Mouse (Mus musculus) neural tube, embryonic 11.5 days (tissue): Measurements from ENCODE around the gene Jagn1. TPM values are rescaled to one million over a fixed set of nuclear protein-coding genes. Genes with fewer than 3 reads are reported as not detected.

Experiments used
- ATAC-seq: fragments of 200-750 bp; cut with Nextera tagmentation; 2 replicates; pipeline ENCODE4 v1.8.0; 2017; ENCODE audit warnings: moderate number of reproducible peaks, mild to moderate bottlenecking, moderate TSS enrichment, moderate library complexity; ENCODE audit not compliant: insufficient read depth, low FRiP score, low TSS enrichment
- DNase-seq: peaks from one replicate; pipeline ENCODE4 v3.0.0-alpha.2; 2015; ENCODE audit warnings: low spot score
- H3K27ac ChIP-seq: fragments of 300-500 bp; sonication (generic); 2 replicates; pipeline ENCODE4 v1.5.1; 2014; ENCODE audit warnings: low read depth, mild to moderate bottlenecking, low read length
- H3K27me3 ChIP-seq: fragments of 300-500 bp; sonication (generic); 2 replicates; pipeline ENCODE4 v1.6.1; 2014; ENCODE audit warnings: mild to moderate bottlenecking, low read length, mixed read lengths; ENCODE audit not compliant: control insufficient read depth, insufficient read depth
- H3K36me3 ChIP-seq: fragments of 300-500 bp; sonication (generic); 2 replicates; pipeline ENCODE4 v1.6.1; 2014; ENCODE audit warnings: mild to moderate bottlenecking, low read length, moderate library complexity, mixed read lengths; ENCODE audit not compliant: control insufficient read depth, insufficient read depth
- H3K4me1 ChIP-seq: fragments of 300-500 bp; sonication (generic); 2 replicates; pipeline ENCODE4 v1.6.1; 2014; ENCODE audit warnings: low read length, mixed read lengths; ENCODE audit not compliant: control insufficient read depth, insufficient read depth
- H3K4me2 ChIP-seq: fragments of 300-500 bp; sonication (generic); 2 replicates; pipeline ENCODE4 v1.6.1; 2014; ENCODE audit warnings: low read depth, mild to moderate bottlenecking, moderate library complexity
- H3K4me3 ChIP-seq: fragments of 300-500 bp; sonication (generic); 2 replicates; pipeline ENCODE4 v1.5.1; 2014; ENCODE audit warnings: low read depth, low read length
- H3K9ac ChIP-seq: fragments of 300-500 bp; sonication (generic); 2 replicates; pipeline ENCODE4 v1.6.1; 2014; ENCODE audit warnings: mild to moderate bottlenecking, low read length
- H3K9me3 ChIP-seq: fragments of 300-500 bp; sonication (generic); 2 replicates; pipeline ENCODE4 v1.6.1; 2016; ENCODE audit warnings: low read length; ENCODE audit not compliant: control insufficient read depth
- WGBS: fragments of 180-500 bp; shearing (Covaris S2); extraction: QIAGEN DNeasy Blood & Tissue Kit; methylation state at CpG from one replicate; pipeline ENCODE4 v1.1.7; 2014; 5-methylcytosine and 5-hydroxymethylcytosine counted together
- polyA plus RNA-seq: library from polyadenylated mRNA; unstranded; fragments of >200 nt; fragmentation: Nextera tagmentation; extraction: Ambion mirVana; gene quantifications from 2 replicates; pipeline ENCODE4 v1.2.1, GENCODE M21; 2014

The Jagn1 gene
- polyA plus RNA-seq, 1 experiment from 2014 or later = 75.9 TPM

- Histone ChIP-seq H3K36me3 (no peaks in the 10 kb centered on the region), H3K4me1 (no peaks in the 10 kb centered on the region), H3K9ac (no peak overlapping the region), H3K4me3 (no peak overlapping the region), H3K27me3 (no peaks in the 10 kb centered on the region), H3K27ac (no peak overlapping the region), H3K4me2 (no peak overlapping the region), H3K9me3 (no peaks in the 10 kb centered on the region)
- no peak for ATAC-seq
- 84% methylated on average over 9 of the region's 9 CpGs for WGBS
- DNase-seq = peak; percentile 26
These were observed 35.7 kb upstream of the Jagn1 start for GRCm38 (mm10) chr6:113406683-113407082.

DNA sequence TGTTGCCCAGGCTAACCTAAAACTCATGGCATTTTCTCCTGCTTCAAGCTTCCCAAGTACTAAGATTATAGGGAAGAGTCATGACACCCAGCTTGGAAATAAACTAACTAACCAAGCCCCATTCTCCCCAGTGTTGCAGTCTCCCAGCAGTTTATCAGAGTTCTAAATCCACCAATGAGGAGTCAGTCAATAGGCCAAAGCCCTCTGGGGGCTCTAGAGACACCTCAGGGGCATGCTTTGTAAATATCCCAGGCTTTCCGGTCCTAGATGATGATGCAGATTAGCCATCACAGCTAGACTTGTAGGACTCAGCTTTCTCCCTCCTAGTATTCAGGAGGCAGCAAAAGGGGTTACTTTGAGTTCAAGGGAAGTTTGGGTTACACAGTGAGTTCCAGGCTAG, 32.4 kb upstream of the Jagn1 start:
- Histone ChIP-seq H3K9ac (no peak overlapping the region), H3K36me3 (no peaks in the 10 kb centered on the region), H3K9me3 (no peaks in the 10 kb centered on the region), H3K4me2 (no peak overlapping the region), H3K27me3 (no peaks in the 10 kb centered on the region), H3K4me1 (no peaks in the 10 kb centered on the region), H3K4me3 (no peak overlapping the region), H3K27ac (no peak overlapping the region)
- no peak for DNase-seq
- no peak for ATAC-seq
- 58% methylated on average over 1 of the region's 1 CpGs for WGBS

DNA sequence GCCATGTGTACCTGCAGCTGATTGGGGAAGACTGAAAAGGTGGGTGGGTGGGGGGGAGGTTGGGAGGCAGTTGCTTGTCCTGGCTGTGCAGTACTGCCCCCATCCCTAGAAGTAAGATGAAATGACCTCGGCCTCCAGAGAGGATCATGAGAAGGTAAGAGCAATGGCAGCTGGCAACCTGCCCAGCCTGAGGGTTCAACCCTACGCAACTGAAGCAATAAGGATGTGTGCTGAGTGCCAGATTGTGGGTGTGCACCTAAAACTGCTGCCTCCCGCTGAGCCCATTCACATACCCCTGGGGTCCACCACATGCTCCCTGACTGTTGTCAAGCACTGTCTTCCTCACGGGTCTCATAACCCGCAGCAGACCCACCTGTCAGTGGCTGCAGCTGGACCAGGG, 26.0 kb upstream of the Jagn1 start:
- whole genome bisulfite sequencing = 90% methylated on average over 5 of the region's 5 CpGs
- H3K9me3 ChIP-seq = no peaks in the 10 kb centered on the region
- H3K4me3 ChIP-seq = no peak overlapping the region
- H3K9ac ChIP-seq = no peak overlapping the region
- no peaks in the 10 kb centered on the region for H3K36me3 ChIP-seq
- H3K4me1 ChIP-seq = peaks cover 6% of the 10 kb centered on the region; the same call in 1 of the 2 replicates
- H3K27ac ChIP-seq = no peak overlapping the region
- ATAC-seq = no peak
- DNase-seq = no peak
- H3K4me2 ChIP-seq = no peak overlapping the region
- H3K27me3 ChIP-seq = no peaks in the 10 kb centered on the region

DNA sequence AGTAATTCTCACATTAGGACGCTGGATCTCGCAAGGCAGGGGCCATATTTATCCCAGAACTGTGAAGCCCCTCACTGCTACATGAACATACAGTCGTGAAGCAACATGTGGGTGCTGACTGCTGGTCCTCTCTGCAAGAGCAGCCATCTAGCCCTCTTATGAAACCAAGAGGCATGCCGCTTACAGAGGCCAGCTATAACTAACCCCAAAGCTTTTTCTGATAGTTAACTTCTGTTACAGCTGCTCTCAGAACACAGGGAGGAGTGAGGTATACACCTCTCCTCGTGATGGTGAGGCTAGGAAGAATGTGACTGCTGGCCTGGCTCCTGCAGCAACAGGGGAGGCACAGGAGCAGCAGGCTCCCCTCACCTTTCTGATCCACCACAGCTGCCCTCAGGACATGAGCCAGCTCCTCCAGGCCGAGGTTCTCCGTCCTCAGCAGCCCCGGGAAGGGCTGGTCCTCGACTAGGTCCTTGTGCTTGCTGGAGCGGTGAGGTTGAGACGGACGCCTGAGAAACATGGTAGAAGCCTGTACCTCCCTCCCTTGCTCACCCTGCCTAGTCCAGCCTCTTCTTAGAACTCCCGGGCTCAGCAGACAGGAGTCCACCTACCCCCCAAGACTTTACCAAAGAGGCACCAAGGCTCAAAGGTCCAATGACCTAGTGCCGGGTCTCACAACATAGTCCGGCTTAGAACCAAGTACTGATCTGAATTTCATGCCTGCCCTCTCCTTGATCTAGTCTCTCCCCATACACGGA, 23.7 kb upstream of the Jagn1 start:
- no peaks in the 10 kb centered on the region for H3K27me3 ChIP-seq
- H3K9ac ChIP-seq = peak overlapping the region; percentile 81
- peak overlapping the region; percentile 67 for H3K4me3 ChIP-seq
- peaks cover 6% of the 10 kb centered on the region; the same call in 1 of the 2 replicates for H3K4me1 ChIP-seq
- 15% methylated on average over 16 of the region's 16 CpGs for WGBS
- H3K9me3 ChIP-seq = no peaks in the 10 kb centered on the region
- ATAC-seq (peak; percentile 52), DNase-seq (no peak)
- H3K36me3 ChIP-seq = no peaks in the 10 kb centered on the region
- no peak overlapping the region for H3K27ac ChIP-seq
- H3K4me2 ChIP-seq = peak overlapping the region; percentile 94

GRCm38 (mm10) chr6:113419199-113419587, 23.2 kb upstream of the Jagn1 start, which contains the start of gene Rpusd3:
Rpusd3 (minus strand) TSS chr6:113419340.
- under 1% methylated on average over 25 of the region's 25 CpGs for WGBS
- DNase-seq (peak; percentile 97), ATAC-seq (peak; percentile 97)
- Histone ChIP-seq H3K36me3 (no peaks in the 10 kb centered on the region), H3K27ac (no peak within 1 kb of the TSS), H3K9me3 (no peaks in the 10 kb centered on the region), H3K9ac (peak within 1 kb of the TSS; percentile 81), H3K4me1 (peaks cover 6% of the 10 kb centered on the region; the same call in 1 of the 2 replicates), H3K4me3 (peak within 1 kb of the TSS; percentile 67), H3K4me2 (peak within 1 kb of the TSS; percentile 94), H3K27me3 (no peaks in the 10 kb centered on the region)

DNA sequence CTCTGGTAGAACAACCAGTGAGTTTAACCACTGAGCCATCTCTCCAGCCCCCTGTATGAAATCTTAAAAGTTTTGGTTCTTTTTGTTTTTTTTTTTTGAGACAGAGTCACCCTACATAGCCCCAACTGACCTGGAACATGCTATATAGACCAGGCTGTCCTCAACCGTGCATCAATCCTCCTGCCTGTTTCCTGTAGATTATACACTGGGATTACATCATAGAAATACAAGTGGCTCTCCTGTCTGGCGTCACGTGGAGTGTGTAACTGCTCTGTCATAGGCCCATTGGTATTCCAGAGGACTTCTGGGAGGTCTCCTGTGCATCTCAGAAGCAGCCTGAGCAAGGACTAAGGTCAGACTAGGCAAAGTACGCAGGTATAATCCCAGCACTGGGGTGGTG, 19.4 kb upstream of the Jagn1 start:
- 84% methylated on average over 4 of the region's 4 CpGs for WGBS

GRCm38 (mm10) chr6:113424187-113424586, 18.2 kb upstream of the Jagn1 start:
- Histone ChIP-seq H3K27me3 (no peaks in the 10 kb centered on the region), H3K9me3 (no peaks in the 10 kb centered on the region), H3K9ac (no peak overlapping the region), H3K27ac (no peak overlapping the region), H3K4me3 (no peak overlapping the region), H3K36me3 (no peaks in the 10 kb centered on the region), H3K4me2 (no peak overlapping the region), H3K4me1 (no peaks in the 10 kb centered on the region)
- WGBS = 85% methylated on average over 7 of the region's 7 CpGs
- DNase-seq = no peak
- no peak for ATAC-seq

More for the DNA sequence above, 19.4 kb upstream of the Jagn1 start:
- ATAC-seq (no peak), DNase-seq (no peak)
- Histone ChIP-seq H3K36me3 (no peaks in the 10 kb centered on the region), H3K4me3 (no peak overlapping the region), H3K4me1 (peaks cover 6% of the 10 kb centered on the region; the same call in 1 of the 2 replicates), H3K27ac (no peak overlapping the region), H3K27me3 (no peaks in the 10 kb centered on the region), H3K4me2 (no peak overlapping the region), H3K9ac (no peak overlapping the region), H3K9me3 (no peaks in the 10 kb centered on the region)

DNA sequence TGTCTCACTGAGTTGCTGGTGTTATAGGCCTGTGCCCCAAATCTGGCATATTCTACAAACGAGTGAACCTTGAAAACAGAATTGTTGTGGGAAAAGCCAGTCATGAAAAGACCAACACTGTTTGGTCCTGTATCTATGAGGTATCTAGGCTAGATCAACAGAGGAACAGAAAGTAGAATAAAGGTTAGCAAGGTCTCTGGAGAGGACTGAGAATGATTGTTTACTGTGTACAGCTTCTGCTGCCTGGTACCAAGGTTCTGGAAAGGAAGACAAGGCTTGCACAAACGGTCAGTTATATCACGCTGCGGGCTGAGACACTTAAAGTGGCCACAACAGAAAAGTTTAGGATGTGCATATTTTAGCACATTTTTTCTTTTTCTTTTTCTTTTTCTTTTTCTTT, 15.7 kb upstream of the Jagn1 start:
- WGBS = 91% methylated on average over 4 of the region's 4 CpGs
- no peak overlapping the region for H3K9ac ChIP-seq
- H3K27me3 ChIP-seq = no peaks in the 10 kb centered on the region
- H3K4me1 ChIP-seq = no peaks in the 10 kb centered on the region
- no peak overlapping the region for H3K27ac ChIP-seq
- H3K4me3 ChIP-seq = no peak overlapping the region
- DNase-seq (no peak), ATAC-seq (no peak)
- H3K9me3 ChIP-seq = no peaks in the 10 kb centered on the region
- H3K36me3 ChIP-seq = no peaks in the 10 kb centered on the region
- H3K4me2 ChIP-seq = no peak overlapping the region

DNA sequence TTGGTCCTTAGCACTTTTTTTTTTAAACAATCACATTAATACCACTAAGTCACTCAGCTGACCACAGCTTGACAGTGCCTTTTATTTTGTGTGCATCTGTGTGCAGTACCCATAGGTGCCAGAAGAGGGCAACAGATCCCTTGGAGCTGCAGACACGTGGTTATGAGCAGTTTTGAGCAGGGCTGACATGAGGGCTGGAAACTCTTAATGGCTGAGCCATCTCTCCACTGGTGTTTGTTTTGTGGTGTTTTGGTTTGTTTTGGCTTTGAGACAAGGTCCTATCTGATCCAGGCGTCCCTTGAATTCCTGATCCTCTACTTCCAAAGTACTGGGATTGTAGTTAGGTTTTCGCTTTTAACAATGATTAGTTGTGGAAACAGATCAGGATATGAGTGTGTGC, 15.0 kb upstream of the Jagn1 start:
- Histone ChIP-seq H3K4me3 (no peak overlapping the region), H3K9ac (no peak overlapping the region), H3K4me2 (no peak overlapping the region), H3K36me3 (no peaks in the 10 kb centered on the region), H3K27me3 (no peaks in the 10 kb centered on the region), H3K4me1 (no peaks in the 10 kb centered on the region), H3K27ac (no peak overlapping the region), H3K9me3 (no peaks in the 10 kb centered on the region)
- ATAC-seq = no peak
- 67% methylated on average over 3 of the region's 3 CpGs for WGBS
- DNase-seq = peak; percentile 45
